Mouse (Mus musculus) urinary bladder, adult 2 months (tissue): ENCODE data around the gene Tacc2. TPM values are rescaled to one million over a fixed set of nuclear protein-coding genes. Genes with fewer than 3 reads are reported as not detected.
"Not testable (repeated sequence)": the region's sequence is repeated elsewhere in the genome, so short reads cannot be mapped to it uniquely, and the experiment has no call there.

Source experiments
- DNase-seq: peaks from one replicate; pipeline ENCODE4 v3.0.0; 2022; ENCODE audit warnings: low spot score
- polyA plus RNA-seq: library from polyadenylated mRNA; depleted of rRNA; stranded (reverse); fragments of >200 nt; gene quantifications from 2 replicates; pipeline ENCODE4 v1.2.3, GENCODE M21; 2012; rRNA removed

Tacc2 gene
- polyA plus RNA-seq = 67.5 and 88.1 TPM in 2 replicates

DNA sequence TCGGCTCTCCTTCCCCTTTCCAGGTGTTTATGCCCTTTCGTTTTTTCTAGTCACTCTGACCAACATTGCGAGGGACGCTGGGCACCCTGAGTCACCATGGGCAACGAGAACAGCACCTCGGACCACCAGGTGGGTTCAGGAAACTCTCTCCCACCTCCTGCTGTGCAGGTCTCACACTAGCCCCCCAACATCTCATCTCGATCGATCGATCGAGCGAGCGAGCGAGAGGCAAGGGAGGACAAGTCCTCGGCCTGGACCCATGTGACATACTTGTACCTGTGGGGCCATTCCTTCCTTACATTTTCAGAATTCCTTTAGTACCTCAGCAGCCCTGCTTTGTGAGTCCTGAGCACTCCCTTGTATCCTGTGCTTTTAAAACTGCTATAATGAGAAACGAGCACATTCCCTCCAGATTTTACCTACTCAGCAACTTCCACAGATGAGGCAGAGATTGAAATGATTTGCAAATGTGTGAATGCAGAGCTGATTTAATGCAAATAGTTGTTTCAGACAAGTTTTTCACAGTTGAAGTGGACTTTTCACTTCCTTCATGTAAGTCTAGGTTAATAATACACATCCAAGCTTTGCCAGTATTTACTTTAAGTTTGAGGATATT is at the start of gene Tacc2:
TSS of gene Tacc2 (plus strand) at position 51 of the 616 bp plus-strand sequence.
- no peak for DNase-seq

DNA sequence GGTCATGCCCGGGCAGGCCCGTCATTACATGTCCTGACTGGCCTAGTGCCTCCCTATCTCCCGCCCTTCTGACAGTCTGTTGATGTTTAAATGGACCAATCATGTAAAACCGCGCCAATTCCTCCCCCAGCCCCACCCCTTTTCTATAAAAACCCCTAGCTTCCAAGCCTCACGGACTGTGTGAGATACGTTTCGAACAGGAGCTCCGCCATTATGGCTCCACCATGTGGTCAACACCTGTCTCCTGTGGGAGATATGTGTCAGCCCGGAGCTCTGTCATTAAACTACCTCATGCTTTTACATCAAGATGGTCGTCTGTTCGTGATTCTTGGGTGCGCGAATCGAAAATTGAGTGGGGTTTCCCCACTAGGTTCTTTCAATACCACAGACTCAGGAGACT is 46.1 kb upstream of the Tacc2 start:
- DNase-seq = not testable (repeated sequence)

DNA sequence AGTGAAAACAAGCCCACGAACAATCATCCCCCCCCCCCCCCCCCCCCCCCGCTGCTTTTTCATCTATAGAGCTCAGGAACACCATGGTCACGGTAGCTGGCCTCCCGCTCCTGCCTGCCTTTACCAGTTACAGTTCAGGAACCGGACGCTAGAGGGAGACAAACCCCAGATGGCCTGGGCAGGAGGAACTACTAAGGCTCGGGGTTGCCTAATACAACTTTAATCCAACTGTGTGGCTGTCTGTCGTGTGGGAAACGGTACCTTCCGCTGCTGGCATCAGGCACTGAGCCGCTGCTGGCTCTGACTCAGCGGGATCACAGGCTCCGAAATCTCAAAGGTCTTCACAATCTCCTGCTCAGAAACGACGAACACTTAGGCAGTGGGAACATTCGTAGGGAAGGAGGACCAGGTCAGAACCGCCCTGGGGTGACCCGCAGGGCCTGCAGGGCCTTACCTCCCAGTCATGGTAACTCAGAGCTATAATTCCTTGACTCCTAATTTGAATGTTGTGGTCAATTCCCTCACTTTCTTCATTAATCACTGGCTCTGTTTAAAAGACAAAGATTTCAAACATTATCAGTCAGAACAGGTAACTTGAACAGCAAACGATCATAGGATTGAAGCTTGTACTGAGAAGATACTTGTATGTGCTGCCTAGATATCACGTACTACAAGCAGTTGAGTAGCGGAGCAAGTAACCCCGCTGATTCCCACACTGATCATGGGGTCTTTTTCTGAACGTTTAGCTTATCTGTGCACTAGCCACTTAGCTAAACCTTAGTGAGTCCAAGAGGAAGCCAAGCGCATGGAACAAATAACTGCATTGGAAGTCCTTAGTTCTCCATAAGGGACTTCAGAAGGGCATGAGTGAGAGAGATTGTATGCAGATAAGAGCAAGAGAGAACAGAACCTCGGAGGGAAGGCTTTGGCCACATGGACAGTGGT is 43.6 kb upstream of the Tacc2 start:
- DNase-seq = peak; percentile 63

DNA sequence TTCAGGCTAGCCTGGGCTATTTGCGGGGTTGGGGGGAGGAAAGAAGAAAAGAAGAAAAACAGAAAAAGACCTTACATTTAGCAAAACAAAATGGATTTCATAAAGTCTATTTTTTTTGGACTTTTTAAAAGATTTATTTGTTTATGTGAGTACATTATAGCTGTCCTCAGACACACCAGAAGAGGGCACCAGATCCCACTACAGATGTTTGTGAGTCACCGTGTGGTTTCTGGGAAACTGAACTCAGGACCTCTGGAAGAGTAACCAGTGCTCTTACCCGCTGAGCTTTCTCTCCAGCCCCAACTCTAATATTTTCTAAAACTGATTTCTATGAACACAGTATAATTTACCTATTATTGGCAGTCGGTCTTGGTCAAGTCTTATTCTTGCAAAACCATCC is 42.1 kb upstream of the Tacc2 start:
- DNase-seq = no peak

DNA sequence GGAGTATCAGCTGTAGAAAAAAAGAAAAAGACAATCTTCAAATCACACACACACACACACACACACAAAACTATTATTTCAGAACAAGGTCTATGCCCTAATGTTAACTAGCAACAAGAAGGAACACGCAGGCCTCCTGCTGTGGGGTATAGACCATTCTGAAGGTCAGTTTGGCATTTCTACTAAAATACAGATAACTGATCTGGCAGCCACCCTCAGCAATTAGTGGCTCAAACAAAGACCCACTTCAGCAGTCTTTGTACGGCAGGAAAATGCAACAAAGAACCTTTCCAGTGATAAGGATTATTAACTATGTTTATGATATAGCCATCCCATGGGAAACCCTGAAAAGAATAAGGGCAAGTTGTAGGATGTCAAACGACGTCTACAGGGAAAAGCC is 40.2 kb upstream of the Tacc2 start:
- no peak for DNase-seq

DNA sequence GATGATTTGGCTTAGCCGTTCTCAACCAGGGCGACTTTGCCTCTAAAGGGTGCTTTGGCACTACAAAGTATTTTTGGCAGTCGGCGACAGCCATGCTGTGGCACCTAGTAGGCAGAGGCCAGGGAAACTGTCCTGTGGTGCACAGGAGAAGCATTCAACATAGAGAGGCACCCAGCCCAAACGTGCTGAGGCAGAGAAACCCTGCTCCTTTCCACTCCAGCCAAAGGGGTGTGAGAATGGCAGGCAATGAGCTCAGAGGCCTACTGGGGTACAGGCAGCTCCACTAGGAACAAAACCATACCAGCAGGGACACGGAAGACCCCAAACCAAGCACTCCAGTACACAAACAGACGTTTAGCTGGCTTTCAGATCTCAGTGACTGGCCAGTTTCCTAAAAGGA is 37.1 kb upstream of the Tacc2 start:
- no peak for DNase-seq

DNA sequence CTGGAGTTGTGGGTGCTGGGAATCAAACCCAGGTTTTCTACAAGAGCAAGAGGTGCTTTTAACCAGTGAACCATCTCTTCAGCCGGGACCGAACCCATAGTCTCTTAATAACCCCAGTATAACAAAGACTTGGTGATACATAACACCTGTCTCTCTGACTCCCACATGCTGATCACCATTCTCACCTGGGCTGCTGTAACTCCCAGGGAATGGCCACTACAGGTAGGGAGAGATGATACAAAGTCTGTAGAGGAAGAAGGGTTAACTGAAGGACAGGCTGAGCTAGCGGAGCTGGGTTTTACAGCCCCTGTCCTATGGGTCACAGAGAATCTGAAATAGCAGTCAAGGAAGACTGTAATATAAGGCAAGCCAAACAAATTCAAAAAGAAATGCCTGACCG is 34.1 kb upstream of the Tacc2 start:
- DNase-seq = no peak

DNA sequence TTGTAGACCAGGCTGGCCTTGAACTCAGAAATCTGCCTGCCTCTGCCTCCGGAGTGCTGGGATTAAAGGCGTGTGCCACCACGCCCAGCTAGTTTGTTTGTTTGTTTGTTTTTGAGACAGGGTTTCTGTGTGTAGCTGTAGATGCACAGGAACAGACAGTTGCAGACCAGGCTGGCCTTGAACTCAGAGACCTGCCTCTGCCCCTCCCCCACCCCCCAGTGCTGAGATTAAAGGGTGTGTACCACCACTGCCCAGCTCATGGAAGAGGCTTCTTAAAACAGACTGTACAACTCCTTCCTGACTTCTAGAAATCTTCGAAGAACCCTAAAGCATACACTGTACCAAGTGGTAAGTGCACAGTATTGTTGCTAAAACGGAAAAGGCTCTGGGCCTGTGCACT is 31.8 kb upstream of the Tacc2 start:
- no peak for DNase-seq

DNA sequence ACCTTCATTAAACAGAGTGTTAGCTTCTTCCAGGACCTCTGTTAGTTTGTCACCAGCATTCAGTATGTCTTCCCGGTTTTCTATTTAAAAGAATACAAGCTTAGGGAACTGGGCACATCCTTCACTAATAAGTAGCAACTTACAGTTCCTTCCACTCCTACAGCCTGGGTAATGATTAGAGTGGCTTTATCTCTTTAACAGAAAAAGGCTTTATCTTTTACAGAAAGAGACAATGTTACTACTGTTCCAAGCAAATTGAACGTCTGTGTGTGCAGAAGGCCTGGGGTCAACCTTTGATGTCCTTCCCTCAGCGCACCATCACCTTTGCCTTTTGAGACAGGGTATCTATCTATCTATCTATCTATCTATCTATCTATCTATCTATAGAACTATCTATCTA is 31.3 kb upstream of the Tacc2 start:
- no peak for DNase-seq

DNA sequence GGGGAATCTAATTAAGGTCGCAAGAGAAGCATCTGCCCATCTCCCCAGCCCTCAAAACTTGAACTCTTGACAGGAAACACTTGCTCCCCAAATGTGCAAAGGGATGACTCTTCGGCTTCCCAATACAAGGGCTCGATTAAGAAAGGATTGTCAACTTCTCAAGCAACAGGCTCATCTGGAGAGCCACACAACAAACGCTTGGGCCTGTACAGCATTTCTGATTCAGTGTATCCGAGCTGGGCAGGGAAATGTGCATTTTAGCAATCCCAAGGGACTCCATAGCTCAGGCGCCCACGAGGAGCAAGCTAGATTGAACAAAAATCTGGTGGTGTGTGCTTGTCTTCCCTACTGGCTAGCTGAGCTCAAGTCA is 30.8 kb upstream of the Tacc2 start:
- no peak for DNase-seq

DNA sequence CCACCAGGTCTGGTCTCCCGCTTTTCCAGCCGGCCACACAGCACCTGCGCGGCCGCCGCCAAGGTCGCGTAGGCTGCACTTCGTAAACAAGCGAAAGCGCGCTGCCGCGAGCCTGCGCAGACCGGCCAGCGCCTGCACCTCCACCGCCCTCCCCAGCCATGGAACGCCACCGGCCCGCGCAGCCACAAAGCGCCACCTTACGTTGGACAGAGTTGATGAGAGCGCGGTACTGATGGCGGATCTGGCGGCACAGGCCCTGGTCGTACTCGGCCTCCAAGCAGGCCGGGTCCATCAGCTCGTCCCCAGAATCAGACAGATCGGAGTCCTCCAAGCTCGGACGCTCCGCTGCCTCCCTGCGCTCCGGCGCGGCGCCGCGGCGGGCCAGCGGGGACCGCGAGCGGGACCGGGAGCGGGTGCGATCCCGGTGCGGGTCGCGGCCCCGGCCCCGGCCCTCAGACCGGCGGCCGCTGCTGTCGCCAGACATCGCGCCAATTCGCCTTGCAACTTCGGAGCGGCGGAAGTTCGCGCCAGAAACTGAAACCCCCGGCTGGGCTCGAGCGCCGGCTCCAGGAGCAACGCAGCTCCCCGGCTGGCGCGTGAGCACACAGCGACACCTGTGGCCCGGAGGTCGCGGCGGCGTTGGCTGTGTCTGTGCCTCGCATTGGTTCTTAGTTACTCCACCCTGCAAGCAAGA is 30.3 kb upstream of the Tacc2 start:
- peak; percentile 87 for DNase-seq

DNA sequence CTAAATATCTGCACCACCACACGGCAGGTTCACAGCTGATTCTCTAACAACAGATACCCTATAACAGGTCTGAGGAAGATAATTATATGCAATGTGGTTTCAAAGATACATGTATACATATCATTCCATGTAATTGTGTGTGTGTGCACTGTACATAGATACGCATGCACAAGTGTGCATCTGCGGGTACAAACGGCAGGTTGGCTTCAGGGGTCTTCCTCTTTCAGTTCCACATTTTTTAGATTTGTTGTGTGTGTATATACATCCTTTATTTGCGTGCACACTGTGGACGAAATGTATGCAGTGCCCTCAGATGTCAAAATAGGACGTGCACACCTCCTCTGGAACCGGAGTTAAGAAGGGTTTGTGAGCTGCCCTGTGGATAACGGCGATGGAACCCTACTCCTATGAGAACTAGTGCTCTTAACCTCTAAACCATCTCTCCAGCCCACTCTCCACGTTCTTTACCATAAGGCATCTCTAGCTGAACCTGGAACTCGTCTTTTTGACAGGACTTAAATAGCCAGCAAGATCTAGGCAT is 29.5 kb upstream of the Tacc2 start:
- DNase-seq = no peak

DNA sequence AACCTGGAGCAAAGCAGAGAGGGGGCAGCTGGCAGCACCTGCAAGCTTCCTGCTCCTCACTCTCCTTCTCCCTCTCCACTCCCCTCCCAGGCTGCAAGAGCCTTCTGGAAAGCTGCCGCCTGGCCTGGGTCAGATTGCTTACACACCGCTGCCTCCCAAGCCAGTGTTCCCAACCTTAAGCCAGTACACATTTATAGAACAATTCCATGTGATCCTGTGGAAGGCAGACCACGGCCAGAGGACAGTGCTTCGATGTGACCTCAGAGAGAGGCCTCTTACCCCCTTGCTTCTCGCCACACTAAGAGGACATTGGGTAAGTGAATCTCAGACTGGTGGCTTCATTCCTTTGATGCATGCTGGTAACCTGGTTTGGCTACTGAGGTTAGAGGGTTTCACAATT is 24.5 kb upstream of the Tacc2 start:
- DNase-seq = no peak

DNA sequence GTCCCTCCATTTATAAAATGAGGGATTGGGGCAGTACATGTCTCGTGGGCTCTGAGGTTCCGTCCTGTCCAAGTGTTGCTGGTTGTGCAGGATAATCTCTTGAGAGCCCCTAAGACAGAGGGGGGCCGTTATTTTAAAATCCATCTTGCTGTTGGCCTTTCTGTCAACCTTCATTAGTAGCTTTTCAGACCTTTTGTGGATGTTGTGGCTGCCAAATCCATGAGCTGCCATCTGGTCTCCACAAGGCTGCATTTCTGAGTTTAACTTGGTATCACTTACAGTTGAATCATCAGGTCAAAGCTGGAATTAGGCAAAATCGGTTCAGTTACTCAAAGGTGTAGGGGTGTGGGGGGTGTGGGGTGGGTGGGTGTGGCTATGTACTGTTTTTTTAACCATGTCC is 23.9 kb upstream of the Tacc2 start:
- DNase-seq = no peak

DNA sequence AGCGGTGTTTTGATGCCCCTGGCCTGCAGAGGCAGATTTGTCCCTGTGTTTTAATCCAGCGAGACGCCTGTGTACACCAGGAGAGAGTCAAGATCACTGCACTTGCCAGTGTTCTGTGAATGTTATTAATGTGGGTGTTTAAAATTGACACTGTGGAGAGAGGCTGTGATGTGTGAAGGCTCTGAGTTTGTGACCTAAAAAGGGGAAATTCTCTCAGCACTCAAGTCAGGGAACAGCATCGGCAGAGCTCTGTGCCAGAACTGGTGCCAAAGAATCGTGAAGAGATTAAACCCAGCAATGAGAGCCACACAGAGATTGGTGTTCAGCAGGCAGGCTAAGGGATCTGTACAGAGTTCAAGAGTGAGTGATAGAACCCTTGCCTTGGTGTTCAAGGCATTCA is 21.6 kb upstream of the Tacc2 start:
- DNase-seq = no peak

DNA sequence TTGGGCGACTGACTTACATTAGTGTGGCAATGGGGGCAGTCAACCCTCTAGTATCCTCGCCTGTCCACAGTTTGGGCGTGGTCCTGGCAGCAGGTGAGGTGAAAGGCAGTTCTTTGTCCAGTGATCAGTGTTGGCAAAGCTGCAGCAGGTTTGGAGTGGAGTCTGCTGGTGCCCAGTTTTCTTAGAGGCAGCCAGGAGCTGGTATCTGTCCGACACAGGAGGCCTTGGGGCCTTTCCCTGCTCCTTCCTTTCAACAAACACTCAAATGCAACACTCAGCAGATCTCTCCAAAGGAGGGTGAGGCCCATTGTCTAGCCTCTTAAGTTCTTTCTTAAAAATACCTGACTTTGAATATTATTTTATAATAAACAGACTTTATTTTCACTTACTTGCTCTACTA is 18.6 kb upstream of the Tacc2 start:
- DNase-seq = no peak

DNA sequence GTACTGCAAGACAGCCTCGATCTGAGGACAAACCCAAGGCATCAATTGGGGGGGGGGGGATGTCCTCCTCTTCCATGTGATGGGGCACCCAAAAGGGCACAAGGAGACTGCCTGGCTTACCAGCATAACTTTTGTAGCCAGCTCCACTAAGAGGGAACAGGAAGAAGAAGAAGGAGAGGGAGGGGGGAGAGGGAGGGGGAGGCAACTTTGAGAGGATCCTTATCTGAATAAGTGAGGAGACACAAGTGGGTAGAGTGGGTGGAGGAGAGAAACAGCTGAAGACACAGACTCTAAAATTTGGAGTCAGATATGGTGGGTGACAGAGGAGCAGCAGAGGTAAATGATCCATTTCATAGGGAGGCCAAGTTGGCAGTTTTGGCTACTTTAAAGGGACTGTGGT is 16.3 kb upstream of the Tacc2 start:
- no peak for DNase-seq

DNA sequence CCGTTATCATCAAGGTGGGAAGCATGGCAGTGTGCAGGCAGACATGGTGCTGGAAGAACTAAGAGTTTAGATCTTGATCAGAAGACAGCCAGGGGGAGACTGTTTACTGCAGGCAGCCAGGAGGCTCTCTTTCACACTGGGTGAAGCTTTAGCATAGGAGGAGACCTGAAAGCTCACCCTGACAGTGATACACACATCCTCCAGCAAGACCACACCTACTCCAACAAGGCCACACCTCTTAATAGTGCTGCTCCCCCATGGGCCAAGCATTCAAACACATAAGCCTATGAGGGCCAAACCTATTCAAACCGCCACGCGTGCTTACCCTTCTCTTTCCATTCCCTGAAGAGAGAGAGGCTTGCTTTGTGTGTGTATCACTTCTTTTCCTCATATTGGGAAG is 14.0 kb upstream of the Tacc2 start:
- DNase-seq = no peak

DNA sequence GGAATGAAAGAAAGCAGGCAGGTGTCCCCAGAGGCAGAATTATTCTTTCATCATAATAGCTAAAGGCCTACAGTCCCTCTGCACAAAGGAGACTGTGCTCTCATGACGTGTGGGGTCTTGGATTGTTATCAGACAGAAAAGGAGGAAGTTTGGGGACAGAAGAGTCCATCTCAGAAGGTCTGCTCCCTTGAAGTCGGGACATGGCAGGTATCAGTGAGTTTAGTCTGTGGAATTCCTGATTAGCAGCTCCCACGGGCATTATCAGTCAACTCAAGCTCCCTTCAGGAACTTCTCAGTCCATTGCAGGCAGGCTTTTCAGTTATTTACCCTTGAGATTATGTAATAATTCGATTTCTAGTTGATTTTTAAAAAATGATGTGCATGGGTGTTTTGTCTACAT is 13.4 kb upstream of the Tacc2 start:
- no peak for DNase-seq

DNA sequence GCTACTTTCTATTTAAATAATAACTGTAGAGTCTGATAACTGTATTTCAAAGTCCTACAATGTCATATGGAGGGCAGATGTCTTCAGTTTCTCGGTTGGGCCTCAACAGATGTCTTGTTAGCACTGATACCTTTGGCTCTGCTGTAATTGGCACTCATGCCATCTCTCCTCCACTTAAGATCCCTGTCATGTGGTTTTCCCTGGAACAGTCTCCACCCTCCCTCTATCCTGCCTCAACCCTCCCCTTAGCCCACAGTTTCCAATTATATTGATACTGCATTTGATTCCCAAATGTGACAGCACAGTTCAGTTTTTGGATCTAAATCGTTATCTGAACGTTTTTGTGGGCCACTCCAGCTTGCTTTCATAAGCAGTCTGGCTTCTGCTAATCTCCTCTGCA is 12.6 kb upstream of the Tacc2 start:
- no peak for DNase-seq

DNA sequence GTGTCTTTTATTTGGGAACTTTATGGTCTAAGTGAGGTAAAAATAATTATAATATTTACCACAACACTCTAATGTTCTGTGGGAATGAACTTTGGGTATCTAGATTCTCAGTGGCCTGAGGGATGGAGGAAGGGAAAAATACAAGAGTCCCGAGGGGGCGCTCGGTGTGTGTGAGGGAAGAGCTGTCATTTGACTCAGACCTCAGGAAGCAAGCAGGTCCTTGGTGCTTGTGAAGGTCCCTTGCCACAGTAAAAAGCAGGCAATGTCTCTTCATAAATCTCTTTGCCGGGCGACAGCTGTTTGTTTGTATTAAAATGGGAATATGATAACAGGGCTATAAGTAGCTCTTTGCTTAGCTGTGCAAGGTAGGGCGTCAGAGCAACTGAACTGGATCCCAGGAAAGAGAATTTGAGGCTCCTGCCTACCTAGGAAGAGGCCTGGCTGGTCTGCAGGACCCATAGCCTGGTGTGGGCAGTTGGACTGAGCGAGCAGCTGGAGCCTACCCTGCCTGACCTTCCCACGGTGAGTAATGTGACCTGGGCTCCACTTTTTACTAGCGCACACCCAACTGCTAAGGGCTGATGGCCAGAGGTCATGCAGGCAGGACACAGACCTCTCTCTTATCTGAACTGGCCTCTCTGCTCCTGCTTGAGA is 8.3 kb upstream of the Tacc2 start:
- no peak for DNase-seq

DNA sequence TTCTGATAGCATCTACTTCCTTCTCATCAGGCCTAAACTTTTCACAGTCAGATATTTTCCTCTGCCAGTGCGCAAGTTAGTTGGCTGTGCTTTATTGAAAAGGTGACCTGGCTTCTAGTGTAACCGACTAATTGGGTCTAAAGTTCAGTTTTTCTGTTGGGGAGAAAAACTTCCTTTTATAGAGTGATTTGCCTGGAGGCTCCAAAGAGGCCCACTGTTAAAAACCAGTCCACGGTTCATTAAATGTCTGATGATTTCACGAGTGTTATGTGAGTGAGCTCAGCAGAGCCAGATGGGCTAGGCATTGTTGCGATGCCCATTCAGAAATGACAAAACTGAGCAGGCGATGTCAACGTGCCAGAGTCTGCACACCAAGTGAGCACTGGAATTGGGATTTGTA is 6.8 kb upstream of the Tacc2 start:
- DNase-seq = no peak
